Mouse (Mus musculus) cerebellum, adult 2 months (tissue): ENCODE results near the gene Zcchc24.

Experiments
- CTCF ChIP-seq: fragments of 200-500 bp; IDR thresholded peaks from 2 replicates; pipeline ENCODE4 v1.5.1; 2011; ENCODE audit warnings: low read depth, mild to moderate bottlenecking, control low read depth, low read length, moderate library complexity, borderline replicate concordance; ENCODE audit not compliant: insufficient read depth
- POLR2A ChIP-seq: fragments of 200-500 bp; IDR thresholded peaks from 2 replicates; pipeline ENCODE4 v1.6.1; 2011; ENCODE audit warnings: low read length, control low read depth, borderline replicate concordance; ENCODE audit not compliant: insufficient read depth

DNA sequence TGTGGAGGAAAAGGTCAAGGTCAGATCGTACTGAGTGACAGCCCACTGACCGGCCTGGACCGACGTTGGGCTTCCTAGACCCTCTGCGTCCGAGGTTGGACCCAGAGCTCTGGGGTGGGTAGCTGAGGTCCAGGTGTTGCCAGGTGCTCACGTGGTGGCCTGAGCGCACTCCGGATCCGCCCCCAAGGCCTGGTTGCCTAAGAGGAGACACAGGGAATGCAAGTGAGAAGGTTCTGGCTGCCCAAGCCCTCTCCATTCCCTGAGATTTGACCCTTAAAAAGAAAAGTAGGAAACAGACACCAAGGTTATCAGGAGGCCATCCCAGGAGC, 74.3 kb downstream of the Zcchc24 start:
- TF ChIP-seq CTCF (no peak), POLR2A (no peak)
